Mouse (Mus musculus): ENCODE results near the gene Tmem262.

DNA sequence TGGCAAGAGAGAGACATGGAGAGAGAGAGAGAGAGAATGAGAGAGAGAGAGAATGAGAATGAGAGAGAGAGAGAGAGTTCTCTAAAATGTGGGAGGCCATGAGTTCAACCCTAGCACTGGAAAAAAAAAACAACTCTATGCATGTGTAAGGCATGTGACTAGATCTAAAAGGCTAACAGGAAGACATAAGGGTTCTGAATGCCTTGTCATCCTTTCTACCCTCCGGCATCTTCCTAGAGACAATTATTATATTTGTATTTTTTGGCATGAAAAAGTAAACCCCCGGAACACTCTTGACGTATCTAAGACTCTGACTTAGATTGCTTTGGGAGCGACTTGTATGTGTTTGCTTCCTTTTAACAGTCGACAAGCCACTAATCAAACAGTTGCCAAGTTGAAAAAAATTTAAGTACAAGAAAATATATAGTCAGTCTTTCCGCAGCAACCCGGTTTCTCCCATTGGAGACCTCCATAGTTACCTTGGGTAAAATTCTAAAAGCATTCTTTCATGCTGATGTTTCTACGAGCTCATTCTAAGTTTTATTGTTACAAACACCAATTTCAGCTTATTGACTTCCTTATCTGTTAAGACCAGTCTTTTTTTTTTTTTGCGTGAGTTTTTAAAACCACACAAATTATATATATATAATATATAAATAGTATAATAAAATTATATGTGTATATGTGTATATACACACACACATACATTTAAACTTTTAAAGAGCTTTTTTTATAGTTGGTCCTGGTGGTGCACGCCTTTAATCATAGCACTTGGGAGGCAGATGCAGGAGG lies 47.2 kb downstream of the Tmem262 start:
- TF ChIP-seq CTCF (IDR thresholded peaks at IDR 0.05; ENCODE audit: insufficient read depth, low read length) = no peak
- TF ChIP-seq POLR2A (IDR thresholded peaks at IDR 0.05; ENCODE audit: borderline replicate concordance, extremely low read depth, low read depth, low read length) = no peak

Measured in lung, adult 2 months (tissue).